Mouse (Mus musculus) hindbrain, embryonic 11.5 days (tissue): Measurements from ENCODE around the gene Olfr266. TPM values are rescaled to one million over a fixed set of nuclear protein-coding genes. Genes with fewer than 3 reads are reported as not detected.

Experiments
- ATAC-seq: fragments of 200-750 bp; cut with Nextera tagmentation; 2 replicates; pipeline ENCODE4 v1.8.0; 2017; ENCODE audit warnings: mild to moderate bottlenecking, moderate TSS enrichment, moderate library complexity; ENCODE audit not compliant: low FRiP score
- DNase-seq: peaks from one replicate; pipeline ENCODE4 v3.0.0-alpha.2; 2015; ENCODE audit warnings: low spot score
- H3K27ac ChIP-seq: fragments of 300-500 bp; sonication (generic); 2 replicates; pipeline ENCODE4 v1.5.1; 2014; ENCODE audit warnings: mild to moderate bottlenecking, low read depth, low read length
- H3K27me3 ChIP-seq: fragments of 300-500 bp; sonication (generic); 2 replicates; pipeline ENCODE4 v1.6.1; 2014; ENCODE audit warnings: mild to moderate bottlenecking, low read length, moderate library complexity, mixed read lengths; ENCODE audit not compliant: control insufficient read depth, insufficient read depth
- H3K36me3 ChIP-seq: fragments of 300-500 bp; sonication (generic); 2 replicates; pipeline ENCODE4 v1.6.1; 2014; ENCODE audit warnings: mild to moderate bottlenecking, low read length, moderate library complexity, mixed read lengths; ENCODE audit not compliant: control insufficient read depth, insufficient read depth
- H3K4me1 ChIP-seq: fragments of 300-500 bp; sonication (generic); replicated peaks from 2 replicates; pipeline ENCODE4 v1.6.1; 2014; ENCODE audit warnings: low read length, mixed read lengths; ENCODE audit not compliant: control insufficient read depth, insufficient read depth
- H3K4me2 ChIP-seq: fragments of 300-500 bp; sonication (generic); replicated peaks from 2 replicates; pipeline ENCODE4 v1.6.1; 2014; ENCODE audit warnings: mild to moderate bottlenecking, low read depth, low read length
- H3K4me3 ChIP-seq: fragments of 300-500 bp; sonication (generic); 2 replicates; pipeline ENCODE4 v1.5.1; 2014; ENCODE audit warnings: low read depth, low read length
- H3K9ac ChIP-seq: fragments of 300-500 bp; sonication (generic); 2 replicates; pipeline ENCODE4 v1.6.1; 2014; ENCODE audit warnings: low read depth, low read length
- H3K9me3 ChIP-seq: fragments of 300-500 bp; sonication (generic); 2 replicates; pipeline ENCODE4 v1.6.1; 2016; ENCODE audit warnings: low read length; ENCODE audit not compliant: control insufficient read depth
- WGBS: fragments of 180-500 bp; shearing (Covaris S2); extraction: QIAGEN DNeasy Blood & Tissue Kit; methylation state at CpG from one replicate; pipeline ENCODE4 v1.1.7; 2014; 5-methylcytosine and 5-hydroxymethylcytosine counted together
- polyA plus RNA-seq: library from polyadenylated mRNA; unstranded; fragments of >200 nt; fragmentation: Nextera tagmentation; extraction: Ambion mirVana; gene quantifications from 2 replicates; pipeline ENCODE4 v1.2.1, GENCODE M21; 2014

Olfr266 gene
- not detected in 2 replicates for polyA plus RNA-seq

GRCm38 (mm10) chr3:106826187-106826586 is at the start of gene Olfr266:
Gene Olfr266, minus strand, starts transcription at chr3:106826287.
- Histone ChIP-seq H3K4me3 (no peak within 1 kb of the TSS), H3K4me1 (no peaks in the 10 kb centered on the region), H3K9me3 (no peaks in the 10 kb centered on the region), H3K4me2 (no peak within 1 kb of the TSS), H3K27me3 (no peaks in the 10 kb centered on the region), H3K36me3 (no peaks in the 10 kb centered on the region), H3K9ac (no peak within 1 kb of the TSS), H3K27ac (no peak within 1 kb of the TSS)
- DNase-seq = no peak
- no peak for ATAC-seq
- 80% methylated on average over 1 of the region's 1 CpGs for WGBS

- ATAC-seq (no peak), DNase-seq (no peak)
- Histone ChIP-seq H3K4me3 (no peak overlapping the region), H3K27ac (no peak overlapping the region), H3K27me3 (no peaks in the 10 kb centered on the region), H3K9me3 (no peaks in the 10 kb centered on the region), H3K9ac (no peak overlapping the region), H3K4me1 (no peaks in the 10 kb centered on the region), H3K36me3 (no peaks in the 10 kb centered on the region), H3K4me2 (no peak overlapping the region)
- WGBS = 95% methylated on average over 1 of the region's 1 CpGs
Observed at GRCm38 (mm10) chr3:106875626-106876025, 49.5 kb upstream of the Olfr266 start.

GRCm38 (mm10) chr3:106872893-106873292 is 46.8 kb upstream of the Olfr266 start:
- Histone ChIP-seq H3K9ac (no peak overlapping the region), H3K9me3 (no peaks in the 10 kb centered on the region), H3K36me3 (no peaks in the 10 kb centered on the region), H3K4me1 (no peaks in the 10 kb centered on the region), H3K27me3 (no peaks in the 10 kb centered on the region), H3K4me2 (no peak overlapping the region), H3K4me3 (no peak overlapping the region), H3K27ac (no peak overlapping the region)
- DNase-seq = no peak
- no peak for ATAC-seq

GRCm38 (mm10) chr3:106832107-106832506 is 6.0 kb upstream of the Olfr266 start:
- Histone ChIP-seq H3K4me1 (no peaks in the 10 kb centered on the region), H3K4me2 (no peak overlapping the region), H3K9me3 (no peaks in the 10 kb centered on the region), H3K4me3 (no peak overlapping the region), H3K27ac (no peak overlapping the region), H3K36me3 (no peaks in the 10 kb centered on the region), H3K27me3 (no peaks in the 10 kb centered on the region), H3K9ac (no peak overlapping the region)
- DNase-seq = no peak
- no peak for ATAC-seq
- 94% methylated on average over 1 of the region's 1 CpGs for WGBS

GRCm38 (mm10) chr3:106817676-106818075 is 8.4 kb downstream of the Olfr266 start:
- 83% methylated on average over 2 of the region's 2 CpGs for WGBS
- no peak overlapping the region for H3K27ac ChIP-seq
- H3K9me3 ChIP-seq = no peaks in the 10 kb centered on the region
- H3K4me1 ChIP-seq = no peaks in the 10 kb centered on the region
- no peak overlapping the region for H3K9ac ChIP-seq
- H3K27me3 ChIP-seq = no peaks in the 10 kb centered on the region
- H3K4me3 ChIP-seq = no peak overlapping the region
- no peaks in the 10 kb centered on the region for H3K36me3 ChIP-seq
- H3K4me2 ChIP-seq = no peak overlapping the region
- no peak for ATAC-seq
- no peak for DNase-seq

- no peak for DNase-seq
- ATAC-seq = no peak
- no peaks in the 10 kb centered on the region for H3K27me3 ChIP-seq
- no peaks in the 10 kb centered on the region for H3K36me3 ChIP-seq
- no peak overlapping the region for H3K9ac ChIP-seq
- H3K4me2 ChIP-seq = no peak overlapping the region
- WGBS = 67% methylated on average over 2 of the region's 2 CpGs
- no peak overlapping the region for H3K27ac ChIP-seq
- H3K4me3 ChIP-seq = no peak overlapping the region
- no peaks in the 10 kb centered on the region for H3K9me3 ChIP-seq
- H3K4me1 ChIP-seq = no peaks in the 10 kb centered on the region
Observed at GRCm38 (mm10) chr3:106808972-106809695, 17.0 kb downstream of the Olfr266 start.

- H3K36me3 ChIP-seq = no peaks in the 10 kb centered on the region
- no peaks in the 10 kb centered on the region for H3K27me3 ChIP-seq
- no peak overlapping the region for H3K4me2 ChIP-seq
- no peak overlapping the region for H3K4me3 ChIP-seq
- H3K4me1 ChIP-seq = no peaks in the 10 kb centered on the region
- no peaks in the 10 kb centered on the region for H3K9me3 ChIP-seq
- ATAC-seq (no peak), DNase-seq (no peak)
- H3K27ac ChIP-seq = no peak overlapping the region
- H3K9ac ChIP-seq = no peak overlapping the region
Observed at GRCm38 (mm10) chr3:106798079-106798478, 28.0 kb downstream of the Olfr266 start.

GRCm38 (mm10) chr3:106789930-106790329 is 36.2 kb downstream of the Olfr266 start, which contains the start of gene Cd53:
Gene Cd53, minus strand, starts transcription at chr3:106790149.
- H3K4me3 ChIP-seq = no peak within 1 kb of the TSS
- no peaks in the 10 kb centered on the region for H3K36me3 ChIP-seq
- 73% methylated on average over 2 of the region's 2 CpGs for WGBS
- no peak within 1 kb of the TSS for H3K27ac ChIP-seq
- DNase-seq (no peak), ATAC-seq (no peak)
- no peaks in the 10 kb centered on the region for H3K27me3 ChIP-seq
- H3K9me3 ChIP-seq = no peaks in the 10 kb centered on the region
- no peak within 1 kb of the TSS for H3K4me2 ChIP-seq
- no peak within 1 kb of the TSS for H3K9ac ChIP-seq
- H3K4me1 ChIP-seq = no peaks in the 10 kb centered on the region

- H3K4me1 ChIP-seq = no peaks in the 10 kb centered on the region
- H3K9me3 ChIP-seq = no peaks in the 10 kb centered on the region
- ATAC-seq = no peak
- 50% methylated on average over 2 of the region's 2 CpGs for WGBS
- no peak overlapping the region for H3K27ac ChIP-seq
- H3K36me3 ChIP-seq = no peaks in the 10 kb centered on the region
- no peaks in the 10 kb centered on the region for H3K27me3 ChIP-seq
- no peak overlapping the region for H3K4me3 ChIP-seq
- no peak for DNase-seq
- H3K9ac ChIP-seq = no peak overlapping the region
- no peak overlapping the region for H3K4me2 ChIP-seq
Observed at GRCm38 (mm10) chr3:106788440-106788887, 37.6 kb downstream of the Olfr266 start.
